Mouse (Mus musculus) granulocyte monocyte progenitor cell, adult 5-6 weeks (primary cell): ENCODE data around the gene Rfc4. TPM values are rescaled to one million over a fixed set of nuclear protein-coding genes. Genes with fewer than 3 reads are reported as not detected.

Source experiments
- total RNA-seq, 2 experiments: library from RNA; stranded (forward) in 1 of 2; stranded (reverse) in 1 of 2; fragments of 200-712, 200-1000 nt in 1 of 2; fragments of >200 nt in 1 of 2; fragmentation: Nextera tagmentation in 1 of 2; gene quantifications; 2 replicates each; pipeline ENCODE4 v1.2.3; 2014 to 2017

Gene Rfc4
- total RNA-seq, 2 experiments from 2014 or later, result 78.2 to 100.0 TPM

Other genes starting within 250 kb of the Rfc4 start
- gene Ahsg, start 236.5 kb downstream of the Rfc4 start, total RNA-seq (2014; fragmentation: Nextera tagmentation), result not detected in 2 replicates
- gene Ahsg, start 236.5 kb downstream of the Rfc4 start, total RNA-seq (2017), result not detected in 2 replicates
- not detected in 2 replicates for gene Fetub, start 209.4 kb downstream of the Rfc4 start, total RNA-seq (2014; fragmentation: Nextera tagmentation)
- not detected in 2 replicates for gene Fetub, start 209.4 kb downstream of the Rfc4 start, total RNA-seq (2017)
- not detected in 2 replicates for gene Hrg, start 176.7 kb downstream of the Rfc4 start, total RNA-seq (2014; fragmentation: Nextera tagmentation)
- gene Hrg, start 176.7 kb downstream of the Rfc4 start, total RNA-seq (2017), result not detected in 2 replicates
- gene Kng2, start 98.3 kb downstream of the Rfc4 start, total RNA-seq (2014; fragmentation: Nextera tagmentation), result not detected in 2 replicates
- gene Kng2, start 98.3 kb downstream of the Rfc4 start, total RNA-seq (2017), result not detected in 2 replicates
- not detected in 2 replicates for gene Kng1, start 69.9 kb downstream of the Rfc4 start, total RNA-seq (2014; fragmentation: Nextera tagmentation)
- gene Kng1, start 69.9 kb downstream of the Rfc4 start, total RNA-seq (2017), result not detected in 2 replicates
- gene Eif4a2, start 20.3 kb downstream of the Rfc4 start, total RNA-seq (2014; fragmentation: Nextera tagmentation), result 322 and 433 TPM in 2 replicates
- 678 and 830 TPM in 2 replicates for gene Eif4a2, start 20.3 kb downstream of the Rfc4 start, total RNA-seq (2017)
- gene Adipoq, start 18.8 kb upstream of the Rfc4 start, total RNA-seq (2014; fragmentation: Nextera tagmentation), result not detected in 2 replicates
- gene Adipoq, start 18.8 kb upstream of the Rfc4 start, total RNA-seq (2017), result 0.15 TPM in 1 of 2 replicates, not detected in the other
- gene St6gal1, start 97.0 kb upstream of the Rfc4 start, total RNA-seq (2014; fragmentation: Nextera tagmentation), result not detected in 2 replicates
- gene St6gal1, start 97.0 kb upstream of the Rfc4 start, total RNA-seq (2017), result 0.13 and 1.8 TPM in 2 replicates